Mouse (Mus musculus): ENCODE measurements at regions not wholly inside any gene's neighbourhood (a gene's known extent, or its start where the extent isn't known, plus 50 kb on each side); places are given as distances from the start of the nearest gene placed in this dataset.

DNA sequence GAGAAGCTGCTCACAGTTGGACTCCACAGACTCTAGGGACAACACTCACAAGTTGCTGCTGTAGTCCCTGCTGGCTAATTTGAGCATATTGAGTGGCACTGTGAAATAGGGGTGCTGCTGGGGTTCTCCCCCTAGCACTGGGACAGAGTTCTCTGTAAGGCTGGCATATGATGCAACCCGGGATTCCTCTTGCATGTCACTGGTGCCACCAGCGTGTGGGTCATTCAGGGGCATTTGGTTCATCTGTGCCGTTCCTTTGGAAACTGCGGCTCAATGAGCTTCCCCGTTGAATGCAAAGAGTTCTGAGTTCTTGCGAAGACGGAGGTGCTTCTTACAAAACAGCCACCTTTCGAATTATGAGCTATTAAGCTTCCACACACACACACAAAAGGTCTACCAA is 486.6 kb upstream of the Gm19410 start:
- H3K4me1 ChIP-seq (ENCODE audit: insufficient read depth, low read depth, low read length) = no peaks in the 10 kb centered on the region
- peaks cover 15% of the 10 kb centered on the region for H3K9me3 ChIP-seq (replicated peaks)
- no peaks in the 10 kb centered on the region for H3K27me3 ChIP-seq (ENCODE audit: insufficient read depth, low read length)
- TF ChIP-seq GATA1 (IDR thresholded peaks at IDR 0.05; ENCODE audit: borderline replicate concordance, low read length) (no peak), CTCF (IDR thresholded peaks at IDR 0.05; ENCODE audit: low read depth, low read length) (no peak), POLR2AphosphoS5 (IDR thresholded peaks at IDR 0.05; ENCODE audit: insufficient replicate concordance, low read depth, low read length) (no peak), TAL1 (conservative IDR thresholded peaks at IDR 0.05; ENCODE audit: low read depth, low read length) (no peak), GATA2 (IDR thresholded peaks at IDR 0.05; ENCODE audit: borderline replicate concordance, low read depth, low read length) (no peak)
- ATAC-seq (ENCODE audit: extremely low read depth, insufficient number of reproducible peaks, low FRiP score, poor library complexity, severe bottlenecking) = no peak
- no peak for DNase-seq (ENCODE audit: low spot score)
- H3K36me3 ChIP-seq (replicated peaks) = no peaks in the 10 kb centered on the region
- no peak overlapping the region for H3K4me3 ChIP-seq (ENCODE audit: low read depth, low read length)

DNA sequence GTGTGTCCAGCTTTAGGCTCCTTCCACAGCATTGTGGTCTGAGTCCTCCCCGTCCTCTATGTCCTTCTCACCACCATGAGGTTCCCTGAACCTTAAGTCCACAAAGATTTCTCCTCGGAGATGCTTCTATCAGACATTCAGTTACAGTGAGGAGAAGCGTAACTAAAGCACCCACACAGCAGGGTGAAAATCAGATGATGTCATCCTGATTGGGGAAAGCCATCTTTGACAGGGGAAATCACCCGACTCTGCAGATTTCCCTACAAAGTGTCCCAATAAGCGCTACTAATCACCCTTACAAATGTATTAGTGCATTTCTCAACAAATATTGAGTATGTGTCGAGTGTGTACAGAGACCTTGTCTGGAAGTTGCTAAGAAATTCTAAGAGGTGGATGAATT is 484.8 kb upstream of the Gm19410 start:
- no peak for ATAC-seq (ENCODE audit: extremely low read depth, insufficient number of reproducible peaks, low FRiP score, poor library complexity, severe bottlenecking)
- Histone ChIP-seq H3K27me3 (ENCODE audit: insufficient read depth, low read length) (no peaks in the 10 kb centered on the region), H3K4me3 (ENCODE audit: low read depth, low read length) (no peak overlapping the region)

GRCm38 (mm10) chr8:35283366-35283765 is 482.2 kb upstream of the Gm19410 start:
- Histone ChIP-seq H3K9me3 (replicated peaks) (peaks cover 8% of the 10 kb centered on the region; the same call in 1 of the 2 replicates), H3K27me3 (ENCODE audit: insufficient read depth, low read length) (no peaks in the 10 kb centered on the region), H3K4me1 (ENCODE audit: insufficient read depth, low read depth, low read length) (no peaks in the 10 kb centered on the region), H3K36me3 (replicated peaks) (no peaks in the 10 kb centered on the region), H3K4me3 (ENCODE audit: low read depth, low read length) (no peak overlapping the region)
- no peak for DNase-seq (ENCODE audit: low spot score)
- no peak for ATAC-seq (ENCODE audit: extremely low read depth, insufficient number of reproducible peaks, low FRiP score, poor library complexity, severe bottlenecking)
- TF ChIP-seq GATA2 (IDR thresholded peaks at IDR 0.05; ENCODE audit: borderline replicate concordance, low read depth, low read length) (no peak), TAL1 (conservative IDR thresholded peaks at IDR 0.05; ENCODE audit: low read depth, low read length) (no peak), CTCF (IDR thresholded peaks at IDR 0.05; ENCODE audit: low read depth, low read length) (no peak), POLR2AphosphoS5 (IDR thresholded peaks at IDR 0.05; ENCODE audit: insufficient replicate concordance, low read depth, low read length) (no peak), GATA1 (IDR thresholded peaks at IDR 0.05; ENCODE audit: borderline replicate concordance, low read length) (no peak)

More for the DNA sequence above, 484.8 kb upstream of the Gm19410 start:
- TF ChIP-seq GATA1 (IDR thresholded peaks at IDR 0.05; ENCODE audit: borderline replicate concordance, low read length) (no peak), GATA2 (IDR thresholded peaks at IDR 0.05; ENCODE audit: borderline replicate concordance, low read depth, low read length) (no peak), TAL1 (conservative IDR thresholded peaks at IDR 0.05; ENCODE audit: low read depth, low read length) (no peak), CTCF (IDR thresholded peaks at IDR 0.05; ENCODE audit: low read depth, low read length) (no peak), POLR2AphosphoS5 (IDR thresholded peaks at IDR 0.05; ENCODE audit: insufficient replicate concordance, low read depth, low read length) (no peak)
- Histone ChIP-seq H3K36me3 (replicated peaks) (no peaks in the 10 kb centered on the region), H3K9me3 (replicated peaks) (peaks cover 15% of the 10 kb centered on the region), H3K4me1 (ENCODE audit: insufficient read depth, low read depth, low read length) (no peaks in the 10 kb centered on the region)
- no peak for DNase-seq (ENCODE audit: low spot score)

DNA sequence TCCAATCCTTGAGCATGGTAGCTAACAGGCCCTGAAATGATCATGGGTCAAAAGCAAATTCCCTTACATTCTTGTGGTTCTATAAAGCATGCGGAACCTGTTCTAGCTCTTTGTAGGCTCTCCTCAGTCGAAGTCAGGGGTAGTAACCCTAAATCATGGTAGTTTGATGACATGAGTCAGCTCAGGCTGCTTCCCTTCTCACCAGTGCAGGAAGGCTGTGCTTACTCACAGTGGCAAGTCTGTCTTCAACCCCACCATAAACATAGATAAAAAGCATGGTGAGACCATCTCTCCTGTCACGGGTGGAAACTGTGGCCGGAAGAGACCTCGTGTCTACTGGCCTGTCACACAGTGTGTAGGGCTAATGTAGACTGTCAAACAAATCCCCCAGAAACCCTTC is 476.6 kb upstream of the Gm19410 start:
- TF ChIP-seq GATA1 (IDR thresholded peaks at IDR 0.05; ENCODE audit: borderline replicate concordance, low read length) (no peak), TAL1 (conservative IDR thresholded peaks at IDR 0.05; ENCODE audit: low read depth, low read length) (no peak), GATA2 (IDR thresholded peaks at IDR 0.05; ENCODE audit: borderline replicate concordance, low read depth, low read length) (no peak), POLR2AphosphoS5 (IDR thresholded peaks at IDR 0.05; ENCODE audit: insufficient replicate concordance, low read depth, low read length) (no peak), CTCF (IDR thresholded peaks at IDR 0.05; ENCODE audit: low read depth, low read length) (no peak)
- Histone ChIP-seq H3K27me3 (ENCODE audit: insufficient read depth, low read length) (no peaks in the 10 kb centered on the region), H3K4me3 (ENCODE audit: low read depth, low read length) (no peak overlapping the region), H3K36me3 (replicated peaks) (no peaks in the 10 kb centered on the region), H3K9me3 (replicated peaks) (peaks cover 18% of the 10 kb centered on the region), H3K4me1 (ENCODE audit: insufficient read depth, low read depth, low read length) (no peaks in the 10 kb centered on the region)
- DNase-seq (ENCODE audit: low spot score) = no peak
- no peak for ATAC-seq (ENCODE audit: extremely low read depth, insufficient number of reproducible peaks, low FRiP score, poor library complexity, severe bottlenecking)

DNA sequence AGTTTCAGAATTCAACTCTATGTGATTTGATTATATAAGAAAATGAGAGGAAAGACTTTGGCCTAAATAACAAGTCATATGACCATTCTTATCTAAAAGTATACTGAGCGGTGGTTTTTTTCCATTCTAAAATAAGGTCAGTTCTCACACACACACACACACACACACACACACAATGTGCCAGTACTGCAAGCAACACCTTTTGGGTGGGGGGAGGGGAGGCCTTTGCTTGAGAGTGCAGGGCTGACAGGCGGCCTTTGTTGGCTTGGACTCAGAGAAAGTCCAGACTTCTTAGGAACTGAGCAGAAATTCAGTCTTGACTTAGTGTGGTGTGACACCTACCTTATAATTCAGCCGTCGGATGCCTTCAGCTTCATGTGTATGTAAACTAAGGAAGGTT is 475.6 kb upstream of the Gm19410 start:
- Histone ChIP-seq H3K36me3 (replicated peaks) (no peaks in the 10 kb centered on the region), H3K4me3 (ENCODE audit: low read depth, low read length) (no peak overlapping the region), H3K9me3 (replicated peaks) (peaks cover 22% of the 10 kb centered on the region), H3K27me3 (ENCODE audit: insufficient read depth, low read length) (no peaks in the 10 kb centered on the region), H3K4me1 (ENCODE audit: insufficient read depth, low read depth, low read length) (no peaks in the 10 kb centered on the region)
- DNase-seq (ENCODE audit: low spot score) = no peak
- TF ChIP-seq POLR2AphosphoS5 (IDR thresholded peaks at IDR 0.05; ENCODE audit: insufficient replicate concordance, low read depth, low read length) (no peak), GATA2 (IDR thresholded peaks at IDR 0.05; ENCODE audit: borderline replicate concordance, low read depth, low read length) (no peak), TAL1 (conservative IDR thresholded peaks at IDR 0.05; ENCODE audit: low read depth, low read length) (no peak), GATA1 (IDR thresholded peaks at IDR 0.05; ENCODE audit: borderline replicate concordance, low read length) (no peak), CTCF (IDR thresholded peaks at IDR 0.05; ENCODE audit: low read depth, low read length) (no peak)
- ATAC-seq (ENCODE audit: extremely low read depth, insufficient number of reproducible peaks, low FRiP score, poor library complexity, severe bottlenecking) = no peak

DNA sequence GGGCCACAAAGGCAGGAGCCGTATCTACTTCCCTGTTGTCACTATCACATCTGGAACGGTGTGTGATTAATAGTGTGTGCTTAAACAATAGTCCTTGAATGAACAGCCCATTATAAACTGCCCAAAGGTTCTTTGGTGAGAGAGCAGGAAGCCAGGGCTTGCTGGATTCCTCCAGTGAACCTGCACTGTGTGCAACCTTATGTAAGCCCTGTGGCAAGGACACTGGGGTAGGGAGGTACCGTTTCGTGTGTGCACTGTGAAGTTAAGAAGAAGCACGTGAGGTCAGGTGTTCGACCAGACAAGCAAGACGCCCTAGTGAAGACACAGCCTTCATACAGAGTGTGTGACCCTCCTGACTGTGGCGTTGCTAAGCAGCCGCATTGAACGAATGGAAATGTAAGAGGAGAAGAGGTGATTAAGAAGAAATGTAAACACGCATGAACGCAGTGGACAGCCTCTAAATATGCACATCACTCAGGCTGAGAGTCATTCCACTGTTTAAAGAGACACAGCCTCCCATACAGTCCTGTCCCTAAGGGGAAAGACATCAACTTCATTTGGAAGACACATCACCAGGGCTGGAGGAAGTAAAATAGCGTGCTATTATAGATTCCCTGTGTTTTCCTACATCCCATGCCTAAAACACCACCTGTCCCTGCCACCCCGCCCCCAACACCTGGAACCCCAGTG is 472.0 kb upstream of the Gm19410 start:
- no peak for TF ChIP-seq CTCF (IDR thresholded peaks at IDR 0.05; ENCODE audit: low read depth, low read length)
- Histone ChIP-seq H3K27me3 (ENCODE audit: insufficient read depth, low read length) (no peaks in the 10 kb centered on the region), H3K36me3 (replicated peaks) (no peaks in the 10 kb centered on the region), H3K4me1 (ENCODE audit: insufficient read depth, low read depth, low read length) (no peaks in the 10 kb centered on the region), H3K4me3 (ENCODE audit: low read depth, low read length) (no peak overlapping the region), H3K9me3 (replicated peaks) (peaks cover 22% of the 10 kb centered on the region)
- no peak for ATAC-seq (ENCODE audit: extremely low read depth, insufficient number of reproducible peaks, low FRiP score, poor library complexity, severe bottlenecking)
- no peak for DNase-seq (ENCODE audit: low spot score)

Data from G1E (cell line).